Mouse (Mus musculus) adrenal gland, postnatal 10 days (tissue): ENCODE data around the gene Olfr847. TPM values are rescaled to one million over a fixed set of nuclear protein-coding genes. Genes with fewer than 3 reads are reported as not detected.

ENCODE experiments used
- DNase-seq: peaks from one replicate; pipeline ENCODE4 v3.0.0; 2021; ENCODE audit warnings: mixed read lengths
- long read RNA-seq, 2 experiments: library from polyadenylated mRNA; stranded (forward); transcript quantifications; one replicate each; pipeline ENCODE4 v2.0.0; 2021
- total RNA-seq, 2 experiments: library from RNA; stranded (reverse); gene quantifications; 2 replicates each; pipeline ENCODE4 v1.2.3; 2021

Gene Olfr847
- not detected for total RNA-seq
- long read RNA-seq, experiment 1 = 0 reads
- long read RNA-seq, experiment 2 = 0 reads

- no peak for DNase-seq
These were observed at the start of gene Olfr847 for GRCm38 (mm10) chr9:19378569-19378968. Gene Olfr847 (minus strand): TSS chr9:19378669.

DNA sequence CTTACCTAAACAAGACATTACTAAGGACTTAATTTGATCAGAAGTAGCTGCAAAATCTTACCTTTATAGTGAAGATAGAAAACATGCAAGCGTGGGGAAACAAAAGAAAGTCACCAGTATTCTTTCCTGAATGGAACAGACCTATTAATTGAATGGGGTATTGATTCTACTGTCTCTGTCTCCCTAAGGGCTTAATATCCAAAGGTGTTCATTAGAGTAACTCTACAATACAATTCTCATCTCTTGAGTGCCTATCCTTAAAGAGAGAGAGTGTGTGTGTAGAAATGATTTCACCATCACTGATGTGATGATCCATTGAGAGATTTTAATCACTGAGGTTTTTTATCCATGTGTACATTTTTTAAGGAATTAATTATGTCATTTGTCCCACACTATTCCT, 14.6 kb downstream of the Olfr847 start, which contains the start of gene Olfr846:
Olfr846 (minus strand) TSS at position 101 of the 400 bp plus-strand sequence.
- no peak for DNase-seq

DNA sequence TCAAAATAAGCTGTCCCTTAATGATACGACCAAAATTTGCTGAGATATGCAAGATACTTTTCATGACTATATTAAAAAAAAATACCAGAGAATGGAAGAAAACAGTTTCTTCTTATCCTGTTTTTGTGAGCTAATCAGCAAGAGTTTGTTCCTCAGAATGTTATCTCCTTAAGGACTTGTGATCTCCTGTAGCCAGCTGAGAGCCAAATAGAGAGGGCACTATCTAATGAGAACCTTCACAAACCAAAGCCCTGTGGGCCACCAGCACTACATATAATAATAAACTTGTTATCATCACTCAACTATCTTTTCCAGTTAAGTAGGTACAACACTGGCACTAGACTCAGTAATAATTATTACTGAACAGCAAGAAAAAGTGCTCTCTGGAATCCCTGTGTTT, 42.3 kb downstream of the Olfr847 start, which contains the start of gene Olfr845:
Olfr845 (plus strand) TSS at position 301 of the 400 bp plus-strand sequence.
- DNase-seq = no peak

Other genes with a start within 250 kb of the Olfr847 start
- gene Olfr837, start 242.4 kb downstream of the Olfr847 start, total RNA-seq = not detected
- under 1 TPM in 1 of 2 experiments, not detected in 1; 0.03 TPM for gene Olfr839-ps1, start 201.4 kb downstream of the Olfr847 start, total RNA-seq
- not detected for gene Olfr843, start 126.7 kb downstream of the Olfr847 start, total RNA-seq
- gene Olfr844, start 62.3 kb downstream of the Olfr847 start, total RNA-seq = not detected
- gene Olfr845, start 42.2 kb downstream of the Olfr847 start, total RNA-seq = not detected
- gene Olfr846, start 14.7 kb downstream of the Olfr847 start, total RNA-seq = not detected
- not detected for gene Olfr849, start 61.6 kb upstream of the Olfr847 start, total RNA-seq
- not detected for gene Olfr850, start 99.6 kb upstream of the Olfr847 start, total RNA-seq
- gene Olfr851, start 114.6 kb upstream of the Olfr847 start, total RNA-seq = not detected
- not detected for gene Olfr853, start 162.4 kb upstream of the Olfr847 start, total RNA-seq
- gene Olfr854, start 188.7 kb upstream of the Olfr847 start, total RNA-seq = not detected
- not detected for gene Olfr855, start 203.9 kb upstream of the Olfr847 start, total RNA-seq
- 10 to 100 TPM; 15.6 to 19.0 TPM for gene Zfp317, start 243.4 kb upstream of the Olfr847 start, total RNA-seq